Mouse (Mus musculus): ENCODE results near the gene Cntn4. TPM values are rescaled to one million over a fixed set of nuclear protein-coding genes. Genes with fewer than 3 reads are reported as not detected.

Gene Cntn4
- total RNA-seq, 4 experiments from 2014 or later = 0.21 TPM; not detected in 3

GRCm38 (mm10) chr6:106078071-106078603, 400.7 kb downstream of the Cntn4 start:
- DNase-seq (ENCODE audit: low spot score in 2 of 2) = no peak

- DNase-seq (ENCODE audit: low spot score in 2 of 2) = no peak
Measured at GRCm38 (mm10) chr6:106078629-106079028, 401.2 kb downstream of the Cntn4 start.

GRCm38 (mm10) chr6:106097856-106098255, 420.4 kb downstream of the Cntn4 start:
- DNase-seq (ENCODE audit: low spot score in 2 of 2) = no peak

GRCm38 (mm10) chr6:106118523-106119081, 441.1 kb downstream of the Cntn4 start:
- DNase-seq (ENCODE audit: low spot score in 2 of 2) = no peak

- DNase-seq (ENCODE audit: low spot score in 2 of 2) = no peak
Measured at GRCm38 (mm10) chr6:106153530-106153929, 476.1 kb downstream of the Cntn4 start.

GRCm38 (mm10) chr6:106155362-106155761, 477.9 kb downstream of the Cntn4 start:
- no peak for DNase-seq (ENCODE audit: low spot score in 2 of 2)

- DNase-seq (ENCODE audit: low spot score in 2 of 2) = no peak
Measured at GRCm38 (mm10) chr6:106177546-106177945, 500.1 kb downstream of the Cntn4 start.

GRCm38 (mm10) chr6:106181596-106181995, 504.1 kb downstream of the Cntn4 start:
- no peak for DNase-seq (ENCODE audit: low spot score in 2 of 2)

GRCm38 (mm10) chr6:106200974-106201373, 523.5 kb downstream of the Cntn4 start:
- DNase-seq (ENCODE audit: low spot score in 2 of 2) = no peak

GRCm38 (mm10) chr6:106207401-106207800, 529.9 kb downstream of the Cntn4 start:
- no peak for DNase-seq (ENCODE audit: low spot score in 2 of 2)

GRCm38 (mm10) chr6:106213071-106213470, 535.6 kb downstream of the Cntn4 start:
- no peak for DNase-seq (ENCODE audit: low spot score in 2 of 2)

GRCm38 (mm10) chr6:106237046-106237948, 559.8 kb downstream of the Cntn4 start:
- no peak for DNase-seq (ENCODE audit: low spot score in 2 of 2)

GRCm38 (mm10) chr6:106241553-106241952, 564.1 kb downstream of the Cntn4 start:
- DNase-seq (ENCODE audit: low spot score in 2 of 2) = no peak

GRCm38 (mm10) chr6:106263396-106263795, 585.9 kb downstream of the Cntn4 start:
- DNase-seq (ENCODE audit: low spot score in 2 of 2) = no peak

GRCm38 (mm10) chr6:106265487-106265886, 588.0 kb downstream of the Cntn4 start:
- no peak for DNase-seq (ENCODE audit: low spot score in 2 of 2)

- no peak for DNase-seq (ENCODE audit: low spot score in 2 of 2)
Measured at GRCm38 (mm10) chr6:106266304-106266703, 588.8 kb downstream of the Cntn4 start.

- no peak for DNase-seq (ENCODE audit: low spot score in 2 of 2)
Measured at GRCm38 (mm10) chr6:106268723-106269122, 591.3 kb downstream of the Cntn4 start.

- no peak for DNase-seq (ENCODE audit: low spot score in 2 of 2)
Measured at GRCm38 (mm10) chr6:106277139-106277538, 599.7 kb downstream of the Cntn4 start.

GRCm38 (mm10) chr6:106281621-106282020, 604.2 kb downstream of the Cntn4 start:
- DNase-seq (ENCODE audit: low spot score in 2 of 2) = no peak

- no peak for DNase-seq (ENCODE audit: low spot score in 2 of 2)
Measured at GRCm38 (mm10) chr6:106283815-106284214, 606.4 kb downstream of the Cntn4 start.

- no peak for DNase-seq (ENCODE audit: low spot score in 2 of 2)
Measured at GRCm38 (mm10) chr6:106299451-106299850, 622.0 kb downstream of the Cntn4 start.

- no peak for DNase-seq (ENCODE audit: low spot score in 2 of 2)
Measured at GRCm38 (mm10) chr6:106300179-106300578, 622.7 kb downstream of the Cntn4 start.

Data from gastrocnemius, adult 8-10 months (tissue).